Mouse (Mus musculus) hindbrain, embryonic 16.5 days (tissue): ENCODE measurements at regions not wholly inside any gene's neighbourhood (a gene's known extent, or its start where the extent isn't known, plus 50 kb on each side); places are given as distances from the start of the nearest gene placed in this dataset.

Experiments
- ATAC-seq: fragments of 200-750 bp; cut with Nextera tagmentation; 2 replicates; pipeline ENCODE4 v1.8.0; 2017; ENCODE audit warnings: moderate TSS enrichment, moderate library complexity
- H3K27ac ChIP-seq: fragments of 300-500 bp; sonication (generic); 2 replicates; pipeline ENCODE4 v1.5.1; 2014; ENCODE audit warnings: low read depth, mild to moderate bottlenecking, control low read depth, low read length, moderate library complexity
- H3K27me3 ChIP-seq: fragments of 300-500 bp; sonication (generic); replicated peaks from 2 replicates; pipeline ENCODE4 v1.6.1; 2014; ENCODE audit warnings: low read length; ENCODE audit not compliant: control insufficient read depth, insufficient read depth
- H3K36me3 ChIP-seq: fragments of 300-500 bp; sonication (generic); 2 replicates; pipeline ENCODE4 v1.6.1; 2014; ENCODE audit warnings: mild to moderate bottlenecking, low read length, moderate library complexity, mixed read lengths; ENCODE audit not compliant: control insufficient read depth, insufficient read depth
- H3K4me1 ChIP-seq: fragments of 300-500 bp; sonication (generic); 2 replicates; pipeline ENCODE4 v1.6.1; 2014; ENCODE audit warnings: low read depth, low read length; ENCODE audit not compliant: control insufficient read depth, insufficient read depth
- H3K4me2 ChIP-seq: fragments of 300-500 bp; sonication (generic); 2 replicates; pipeline ENCODE4 v1.6.1; 2014; ENCODE audit warnings: mild to moderate bottlenecking, low read length, control low read depth, moderate library complexity
- H3K4me3 ChIP-seq: fragments of 300-500 bp; sonication (generic); 2 replicates; pipeline ENCODE4 v1.5.1; 2014; ENCODE audit warnings: mild to moderate bottlenecking, low read length, control low read depth, moderate library complexity
- H3K9ac ChIP-seq: fragments of 300-500 bp; sonication (generic); 2 replicates; pipeline ENCODE4 v1.6.1; 2014; ENCODE audit warnings: low read depth, mild to moderate bottlenecking, control low read depth, low read length, moderate library complexity
- H3K9me3 ChIP-seq: fragments of 300-500 bp; sonication (generic); 2 replicates; pipeline ENCODE4 v1.6.1; 2014; ENCODE audit warnings: mild to moderate bottlenecking, low read length, moderate library complexity; ENCODE audit not compliant: control insufficient read depth
- WGBS: fragments of 180-500 bp; shearing (Covaris S2); extraction: QIAGEN DNeasy Blood & Tissue Kit; methylation state at CpG from one replicate; pipeline ENCODE4 v1.1.7; 2014; 5-methylcytosine and 5-hydroxymethylcytosine counted together

DNA sequence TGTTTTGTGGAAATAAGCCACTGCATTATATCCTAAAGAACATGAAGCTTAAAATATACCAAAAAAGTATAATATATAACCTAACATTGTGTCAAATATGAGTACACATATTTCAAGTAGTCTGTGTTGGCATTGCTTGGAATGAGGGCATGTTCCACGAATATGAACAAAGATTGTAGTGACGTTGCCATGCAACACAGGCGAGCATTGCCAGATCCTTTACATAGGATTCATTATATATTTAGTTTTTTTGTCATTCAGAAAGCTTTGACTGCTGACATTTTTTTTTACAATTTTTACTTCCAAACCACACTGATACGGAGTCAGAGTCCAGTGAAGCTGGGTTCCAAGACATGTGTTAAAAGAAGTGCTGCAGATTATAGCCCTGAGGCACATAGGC is 900.1 kb downstream of the Efnb2 start:
- no peak overlapping the region for H3K27ac ChIP-seq
- no peak overlapping the region for H3K4me3 ChIP-seq
- ATAC-seq: no peak
- H3K9me3 ChIP-seq: no peaks in the 10 kb centered on the region
- H3K4me2 ChIP-seq: no peak overlapping the region
- H3K4me1 ChIP-seq: no peaks in the 10 kb centered on the region
- no peak overlapping the region for H3K9ac ChIP-seq
- H3K36me3 ChIP-seq: no peaks in the 10 kb centered on the region
- H3K27me3 ChIP-seq: no peaks in the 10 kb centered on the region
- WGBS: 60% methylated on average over 4 of the region's 4 CpGs

DNA sequence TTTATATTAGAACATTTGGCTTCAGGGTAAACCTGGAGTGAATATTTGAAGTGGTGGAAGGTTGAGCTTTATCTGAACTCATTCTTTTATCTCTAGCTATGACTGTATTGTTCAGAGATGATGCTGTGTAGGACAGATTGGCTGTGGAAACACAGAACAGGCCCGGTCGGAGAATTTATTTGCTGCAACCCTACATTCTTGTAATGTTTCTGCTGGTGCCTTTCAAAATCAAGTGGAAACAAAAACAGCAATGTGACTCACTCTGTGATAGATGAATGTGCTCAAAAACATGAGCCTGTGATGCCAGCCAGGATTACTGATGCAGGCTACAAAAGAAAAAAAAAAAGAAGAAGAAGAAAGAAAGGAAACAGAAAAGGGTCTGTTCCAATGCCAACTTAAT is 928.3 kb downstream of the Efnb2 start:
- no peak overlapping the region for H3K4me3 ChIP-seq
- H3K36me3 ChIP-seq: no peaks in the 10 kb centered on the region
- H3K9ac ChIP-seq: no peak overlapping the region
- H3K27me3 ChIP-seq: no peaks in the 10 kb centered on the region
- no peak overlapping the region for H3K4me2 ChIP-seq
- ATAC-seq: no peak
- no peak overlapping the region for H3K27ac ChIP-seq
- H3K4me1 ChIP-seq: no peaks in the 10 kb centered on the region
- H3K9me3 ChIP-seq: no peaks in the 10 kb centered on the region
- 60% methylated on average over 2 of the region's 2 CpGs for WGBS

DNA sequence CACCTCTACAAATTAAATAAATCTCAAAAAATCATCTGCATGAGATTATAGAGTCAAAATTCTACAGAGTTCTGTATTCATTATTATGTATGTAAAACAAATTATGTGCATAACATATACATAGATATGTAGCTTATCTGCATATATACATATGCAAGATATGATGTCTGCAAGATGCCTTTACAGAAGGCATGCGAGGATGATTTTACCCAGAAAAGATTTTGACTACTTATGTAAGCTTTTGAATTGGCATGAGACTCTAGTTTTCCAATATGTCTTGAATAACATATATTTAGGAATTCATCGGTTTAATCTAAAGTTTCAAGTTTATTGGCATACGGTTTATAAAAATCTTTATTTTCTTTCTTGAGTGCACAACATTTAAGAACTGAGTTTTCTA is 939.2 kb downstream of the Efnb2 start:
- Histone ChIP-seq H3K27me3 (no peaks in the 10 kb centered on the region), H3K4me3 (no peak overlapping the region), H3K4me1 (no peaks in the 10 kb centered on the region), H3K9me3 (no peaks in the 10 kb centered on the region), H3K4me2 (no peak overlapping the region), H3K27ac (no peak overlapping the region), H3K36me3 (no peaks in the 10 kb centered on the region), H3K9ac (no peak overlapping the region)
- no peak for ATAC-seq
- 93% methylated on average over 3 of the region's 3 CpGs for WGBS

DNA sequence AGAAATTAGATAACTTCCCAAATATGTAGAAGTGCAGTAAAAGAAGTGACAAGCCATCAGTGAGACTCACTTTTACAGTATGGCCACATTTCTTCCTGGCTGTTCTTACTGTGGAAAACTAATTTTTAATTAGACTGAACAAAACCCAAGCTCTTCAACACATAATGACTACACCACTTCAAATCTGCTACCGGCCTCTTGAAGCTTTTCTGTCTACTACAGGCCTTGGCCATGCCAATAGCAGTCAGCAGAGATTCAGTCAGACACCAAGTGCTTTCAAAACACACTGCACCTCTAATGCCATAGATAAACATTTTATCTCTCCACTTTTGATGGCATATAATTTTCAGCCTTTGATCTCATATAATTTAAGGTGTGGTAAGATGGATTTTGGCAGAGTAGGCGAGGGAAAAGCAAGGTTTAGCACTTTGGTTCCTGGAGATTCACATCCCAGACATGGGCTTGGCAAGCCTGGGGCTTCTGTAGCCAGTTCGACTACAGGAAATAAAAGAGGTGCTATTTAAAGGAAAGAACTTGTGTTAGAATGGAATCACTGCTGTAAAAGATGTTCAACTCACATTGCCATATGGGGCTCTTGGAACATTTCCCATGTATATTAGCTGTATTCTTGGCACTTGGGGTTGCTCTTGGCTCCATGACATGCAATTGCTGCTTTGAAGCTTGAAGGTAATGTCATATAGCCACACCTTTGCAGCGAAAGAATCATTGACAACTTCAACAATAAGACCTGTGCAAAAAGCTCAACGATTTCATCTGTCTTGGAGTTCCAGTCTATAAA is 941.9 kb downstream of the Efnb2 start:
- Histone ChIP-seq H3K36me3 (no peaks in the 10 kb centered on the region), H3K27ac (no peak overlapping the region), H3K27me3 (no peaks in the 10 kb centered on the region), H3K9ac (no peak overlapping the region), H3K4me1 (no peaks in the 10 kb centered on the region), H3K4me2 (no peak overlapping the region), H3K4me3 (no peak overlapping the region), H3K9me3 (no peaks in the 10 kb centered on the region)
- 75% methylated on average over 5 of the region's 5 CpGs for WGBS
- ATAC-seq: no peak

DNA sequence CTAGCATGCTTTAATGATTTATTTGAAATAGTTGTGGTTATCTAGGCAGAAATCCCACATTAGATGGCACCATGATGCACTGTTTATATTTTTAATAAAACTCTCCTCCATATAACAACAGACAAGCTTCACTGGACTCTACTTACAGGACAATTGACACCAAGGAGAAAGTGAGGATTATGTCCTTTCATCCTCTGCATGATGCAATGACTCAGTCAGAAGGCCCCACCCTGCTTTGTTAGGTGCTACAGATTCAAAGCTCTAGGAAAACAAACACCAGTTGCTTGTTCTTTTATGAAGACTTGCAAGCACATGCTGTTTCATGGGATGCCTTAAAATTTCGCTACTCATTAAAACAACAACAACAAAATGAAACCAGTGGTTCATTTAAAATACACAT is 950.3 kb downstream of the Efnb2 start:
- Histone ChIP-seq H3K4me1 (no peaks in the 10 kb centered on the region), H3K27me3 (no peaks in the 10 kb centered on the region), H3K9me3 (no peaks in the 10 kb centered on the region), H3K9ac (no peak overlapping the region), H3K4me2 (no peak overlapping the region), H3K27ac (no peak overlapping the region), H3K4me3 (no peak overlapping the region), H3K36me3 (no peaks in the 10 kb centered on the region)
- no peak for ATAC-seq
- 75% methylated on average over 1 of the region's 1 CpGs for WGBS

DNA sequence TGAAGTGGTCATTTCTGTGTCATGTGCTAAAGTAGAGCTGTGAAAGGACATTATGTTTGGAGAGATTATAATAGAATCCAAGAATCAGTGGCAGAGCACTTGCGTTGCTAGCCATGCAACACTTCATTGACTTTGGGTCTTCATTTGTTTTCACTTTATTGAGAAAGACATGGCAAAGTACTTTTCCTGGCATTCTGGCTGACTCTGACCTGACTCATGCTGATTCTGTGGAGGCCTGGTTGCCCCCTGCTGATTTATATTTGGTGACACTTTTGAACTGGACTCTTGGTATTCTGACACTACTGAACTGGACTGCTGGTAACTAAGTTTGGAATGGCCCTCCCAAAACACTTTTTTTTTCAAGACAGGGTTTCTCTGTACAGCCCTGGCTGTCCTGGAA is 951.6 kb downstream of the Efnb2 start:
- H3K27ac ChIP-seq: no peak overlapping the region
- no peak overlapping the region for H3K9ac ChIP-seq
- H3K4me1 ChIP-seq: no peaks in the 10 kb centered on the region
- no peak for ATAC-seq
- H3K36me3 ChIP-seq: no peaks in the 10 kb centered on the region
- H3K9me3 ChIP-seq: no peaks in the 10 kb centered on the region
- H3K4me3 ChIP-seq: no peak overlapping the region
- WGBS: 64% methylated on average over 1 of the region's 1 CpGs
- no peak overlapping the region for H3K4me2 ChIP-seq
- no peaks in the 10 kb centered on the region for H3K27me3 ChIP-seq

DNA sequence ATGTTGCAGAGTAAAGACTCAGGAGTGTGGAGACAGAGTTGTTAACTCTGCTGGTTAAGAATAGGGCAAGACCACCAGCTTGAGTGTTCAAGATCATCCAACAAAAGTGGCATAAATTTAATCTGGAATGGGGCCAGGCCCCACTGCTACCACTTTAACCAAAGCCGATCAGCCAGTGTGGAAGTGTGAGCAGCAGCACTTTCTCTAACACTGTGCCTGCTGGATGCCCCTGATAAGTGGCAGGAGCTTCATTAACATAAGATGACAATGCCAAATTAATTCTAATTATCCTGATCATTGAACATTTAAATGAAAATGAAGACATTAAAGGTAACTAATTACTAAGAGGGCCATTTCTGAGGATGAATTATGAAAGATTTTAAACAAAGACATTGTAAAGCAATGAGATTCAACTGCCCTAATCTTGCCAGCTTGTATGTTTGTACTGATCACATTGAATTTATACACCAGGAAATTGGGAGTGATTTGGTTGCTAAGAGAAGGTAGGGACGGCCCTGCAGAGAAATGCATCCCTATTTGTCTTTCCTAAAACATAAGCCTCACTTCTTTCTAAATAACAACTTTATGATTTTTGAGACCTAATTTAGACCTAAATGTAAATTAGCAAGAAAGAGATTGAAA is 969.6 kb downstream of the Efnb2 start:
- no peak for ATAC-seq
- H3K9ac ChIP-seq: no peak overlapping the region
- H3K4me2 ChIP-seq: no peak overlapping the region

DNA sequence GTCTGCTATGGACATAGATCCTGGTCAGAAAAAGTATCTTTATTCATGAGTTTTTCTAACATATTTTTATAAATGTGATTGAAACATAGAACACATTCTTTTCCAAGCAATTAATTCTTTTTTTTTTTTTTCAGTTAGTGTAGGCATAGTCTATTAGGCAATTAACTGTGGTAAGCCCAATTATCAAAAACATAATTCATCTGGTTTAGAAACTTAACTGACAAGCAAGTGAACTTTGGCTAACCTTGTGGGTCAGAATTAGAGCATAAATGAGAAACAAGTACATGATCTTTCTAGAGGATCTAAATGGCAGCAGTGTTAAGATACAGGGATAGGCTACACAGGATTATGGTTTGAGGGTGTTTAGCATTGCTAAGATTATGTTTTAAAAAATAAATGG is 1007.2 kb downstream of the Efnb2 start:
- ATAC-seq: no peak
- Histone ChIP-seq H3K27me3 (no peaks in the 10 kb centered on the region), H3K4me2 (no peak overlapping the region), H3K9me3 (no peaks in the 10 kb centered on the region), H3K4me1 (no peaks in the 10 kb centered on the region), H3K4me3 (no peak overlapping the region), H3K27ac (no peak overlapping the region), H3K36me3 (no peaks in the 10 kb centered on the region), H3K9ac (no peak overlapping the region)

More for the DNA sequence above, 969.6 kb downstream of the Efnb2 start:
- Histone ChIP-seq H3K4me3 (no peak overlapping the region), H3K27me3 (no peaks in the 10 kb centered on the region), H3K36me3 (no peaks in the 10 kb centered on the region), H3K27ac (no peak overlapping the region), H3K4me1 (no peaks in the 10 kb centered on the region), H3K9me3 (no peaks in the 10 kb centered on the region)
- 35% methylated on average over 2 of the region's 2 CpGs for WGBS
